Mouse (Mus musculus) intestine, embryonic 14.5 days (tissue): ENCODE results near the gene Acyp1. TPM values are rescaled to one million over a fixed set of nuclear protein-coding genes. Genes with fewer than 3 reads are reported as not detected.

Experiments used
- ATAC-seq: fragments of 200-750 bp; cut with Nextera tagmentation; replicated peaks from 2 replicates; pipeline ENCODE4 v1.8.0; 2017; ENCODE audit warnings: low read depth, moderate number of reproducible peaks, moderate TSS enrichment, moderate library complexity; ENCODE audit not compliant: low FRiP score, low TSS enrichment
- DNase-seq: peaks from one replicate; pipeline ENCODE4 v3.0.0-alpha.2; 2018; ENCODE audit warnings: low spot score
- H3K27ac ChIP-seq: fragments of 300-500 bp; sonication (generic); 2 replicates; pipeline ENCODE4 v1.5.1; 2014; ENCODE audit warnings: low read depth, mild to moderate bottlenecking, control low read depth
- H3K27me3 ChIP-seq: fragments of 300-500 bp; sonication (generic); replicated peaks from 2 replicates; pipeline ENCODE4 v1.6.1; 2014; ENCODE audit warnings: low read length, control low read depth; ENCODE audit not compliant: control insufficient read depth, insufficient read depth
- H3K36me3 ChIP-seq: fragments of 300-500 bp; sonication (generic); 2 replicates; pipeline ENCODE4 v1.6.1; 2014; ENCODE audit warnings: low read length, control low read depth; ENCODE audit not compliant: control insufficient read depth, insufficient read depth
- H3K4me1 ChIP-seq: fragments of 300-500 bp; sonication (generic); replicated peaks from 2 replicates; pipeline ENCODE4 v1.6.1; 2014; ENCODE audit warnings: low read length, control low read depth, mixed read lengths; ENCODE audit not compliant: control insufficient read depth, insufficient read depth
- H3K4me2 ChIP-seq: fragments of 300-500 bp; sonication (generic); 2 replicates; pipeline ENCODE4 v1.6.1; 2014; ENCODE audit warnings: low read length
- H3K4me3 ChIP-seq: fragments of 300-500 bp; sonication (generic); 2 replicates; pipeline ENCODE4 v1.5.1; 2014; ENCODE audit warnings: low read depth, low read length, control low read depth, mixed read lengths
- H3K9ac ChIP-seq: fragments of 300-500 bp; sonication (generic); 2 replicates; pipeline ENCODE4 v1.6.1; 2014; ENCODE audit warnings: mild to moderate bottlenecking, low read length
- H3K9me3 ChIP-seq: fragments of 300-500 bp; sonication (generic); 2 replicates; pipeline ENCODE4 v1.6.1; 2016; ENCODE audit warnings: low read length, control low read depth; ENCODE audit not compliant: control insufficient read depth
- WGBS: fragments of 180-500 bp; shearing (Covaris S2); extraction: QIAGEN DNeasy Blood & Tissue Kit; methylation state at CpG from one replicate; pipeline ENCODE4 v1.1.7; 2014; 5-methylcytosine and 5-hydroxymethylcytosine counted together
- polyA plus RNA-seq: library from polyadenylated mRNA; unstranded; fragments of >200 nt; fragmentation: Nextera tagmentation; extraction: Ambion mirVana; gene quantifications from 2 replicates; pipeline ENCODE4 v1.2.1, GENCODE M21; 2014

The Acyp1 gene
- polyA plus RNA-seq, 1 experiment from 2014 or later: 52.7 TPM

GRCm38 (mm10) chr12:85280105-85280844 lies 8.0 kb downstream of the Acyp1 start:
- peak; percentile 97 for ATAC-seq
- Histone ChIP-seq H3K9me3 (no peaks in the 10 kb centered on the region), H3K36me3 (0 out of 2 replicates have a peak, but pooled peaks cover under 1% of the 10 kb centered on the region), H3K4me3 (peak overlapping the region; percentile 82), H3K4me1 (peaks cover 2% of the 10 kb centered on the region; the same call in 1 of the 2 replicates), H3K9ac (peak overlapping the region; percentile 77), H3K27ac (peak overlapping the region; percentile 70; the same call in 1 of the 2 replicates), H3K27me3 (no peaks in the 10 kb centered on the region), H3K4me2 (peak overlapping the region; percentile 63)
- under 1% methylated on average over 31 of the region's 31 CpGs for WGBS
- DNase-seq: peak; percentile 99

GRCm38 (mm10) chr12:85279396-85280080 lies 8.7 kb downstream of the Acyp1 start:
- Histone ChIP-seq H3K4me1 (peaks cover 2% of the 10 kb centered on the region; the same call in 1 of the 2 replicates), H3K4me3 (peak overlapping the region; percentile 82), H3K9ac (peak overlapping the region; percentile 77), H3K9me3 (0 out of 2 replicates have a peak, but pooled peaks cover under 1% of the 10 kb centered on the region), H3K27ac (peak overlapping the region; percentile 70; the same call in 1 of the 2 replicates), H3K36me3 (0 out of 2 replicates have a peak, but pooled peaks cover 4% of the 10 kb centered on the region), H3K4me2 (peak overlapping the region; percentile 63), H3K27me3 (no peaks in the 10 kb centered on the region)
- 4% methylated on average over 10 of the region's 10 CpGs for WGBS
- DNase-seq: no peak
- ATAC-seq: peak; percentile 39

GRCm38 (mm10) chr12:85278919-85279318 lies 9.3 kb downstream of the Acyp1 start:
- Histone ChIP-seq H3K4me1 (peaks cover 2% of the 10 kb centered on the region; the same call in 1 of the 2 replicates), H3K27ac (no peak overlapping the region), H3K27me3 (no peaks in the 10 kb centered on the region), H3K9me3 (0 out of 2 replicates have a peak, but pooled peaks cover 2% of the 10 kb centered on the region), H3K4me2 (no peak overlapping the region), H3K9ac (no peak overlapping the region), H3K36me3 (0 out of 2 replicates have a peak, but pooled peaks cover 4% of the 10 kb centered on the region), H3K4me3 (no peak overlapping the region)
- 93% methylated on average over 10 of the region's 10 CpGs for WGBS
- DNase-seq (no peak), ATAC-seq (no peak)

GRCm38 (mm10) chr12:85276273-85276672 lies 12.0 kb downstream of the Acyp1 start:
- no peak overlapping the region for H3K4me2 ChIP-seq
- DNase-seq (no peak), ATAC-seq (no peak)
- H3K36me3 ChIP-seq: 0 out of 2 replicates have a peak, but pooled peaks cover 4% of the 10 kb centered on the region
- WGBS: 78% methylated on average over 5 of the region's 5 CpGs
- no peak overlapping the region for H3K27ac ChIP-seq
- 0 out of 2 replicates have a peak, but pooled peaks cover 2% of the 10 kb centered on the region for H3K9me3 ChIP-seq
- H3K27me3 ChIP-seq: no peaks in the 10 kb centered on the region
- H3K4me1 ChIP-seq: peaks cover 2% of the 10 kb centered on the region; the same call in 1 of the 2 replicates
- H3K9ac ChIP-seq: no peak overlapping the region
- H3K4me3 ChIP-seq: no peak overlapping the region

GRCm38 (mm10) chr12:85273508-85273907 lies 14.7 kb downstream of the Acyp1 start:
- 0 out of 2 replicates have a peak, but pooled peaks cover 2% of the 10 kb centered on the region for H3K9me3 ChIP-seq
- H3K36me3 ChIP-seq: 0 out of 2 replicates have a peak, but pooled peaks cover 4% of the 10 kb centered on the region
- no peak overlapping the region for H3K27ac ChIP-seq
- no peak overlapping the region for H3K4me2 ChIP-seq
- no peak for DNase-seq
- WGBS: 58% methylated on average over 10 of the region's 10 CpGs
- H3K9ac ChIP-seq: no peak overlapping the region
- no peaks in the 10 kb centered on the region; the same call in 1 of the 2 replicates for H3K4me1 ChIP-seq
- no peaks in the 10 kb centered on the region for H3K27me3 ChIP-seq
- ATAC-seq: no peak
- no peak overlapping the region for H3K4me3 ChIP-seq

GRCm38 (mm10) chr12:85271843-85272206 lies 16.4 kb downstream of the Acyp1 start:
- Histone ChIP-seq H3K27me3 (no peaks in the 10 kb centered on the region), H3K4me3 (no peak overlapping the region), H3K27ac (no peak overlapping the region), H3K9me3 (0 out of 2 replicates have a peak, but pooled peaks cover 2% of the 10 kb centered on the region), H3K4me1 (no peaks in the 10 kb centered on the region; the same call in 1 of the 2 replicates), H3K36me3 (0 out of 2 replicates have a peak, but pooled peaks cover 4% of the 10 kb centered on the region), H3K9ac (no peak overlapping the region), H3K4me2 (no peak overlapping the region)
- ATAC-seq: no peak
- DNase-seq: no peak
- WGBS: 78% methylated on average over 4 of the region's 4 CpGs

- Histone ChIP-seq H3K27ac (no peak overlapping the region), H3K27me3 (no peaks in the 10 kb centered on the region), H3K36me3 (0 out of 2 replicates have a peak, but pooled peaks cover 4% of the 10 kb centered on the region), H3K4me2 (no peak overlapping the region), H3K9ac (no peak overlapping the region), H3K4me3 (no peak overlapping the region), H3K4me1 (no peaks in the 10 kb centered on the region; the same call in 1 of the 2 replicates), H3K9me3 (0 out of 2 replicates have a peak, but pooled peaks cover 2% of the 10 kb centered on the region)
- ATAC-seq (no peak), DNase-seq (no peak)
- WGBS: 73% methylated on average over 7 of the region's 7 CpGs
These were observed 17.0 kb downstream of the Acyp1 start for GRCm38 (mm10) chr12:85271132-85271842.

GRCm38 (mm10) chr12:85270319-85270718 lies 17.9 kb downstream of the Acyp1 start, which contains the start of gene Mlh3:
TSS of gene Mlh3 (minus strand) at chr12:85270599.
- H3K4me3 ChIP-seq: peak within 1 kb of the TSS; percentile 49

More at GRCm38 (mm10) chr12:85270319-85270718, 17.9 kb downstream of the Acyp1 start, which contains the start of gene Mlh3:
- WGBS: under 1% methylated on average over 35 of the region's 35 CpGs
- H3K27me3 ChIP-seq: no peaks in the 10 kb centered on the region
- 0 out of 2 replicates have a peak, but pooled peaks cover 2% of the 10 kb centered on the region for H3K9me3 ChIP-seq
- H3K9ac ChIP-seq: peak within 1 kb of the TSS; percentile 64
- H3K4me1 ChIP-seq: peaks cover 8% of the 10 kb centered on the region
- peak within 1 kb of the TSS; percentile 62 for H3K4me2 ChIP-seq
- peak; percentile 91 for ATAC-seq
- DNase-seq: peak; percentile 87
- peak within 1 kb of the TSS; percentile 70 for H3K27ac ChIP-seq
- 0 out of 2 replicates have a peak, but pooled peaks cover 4% of the 10 kb centered on the region for H3K36me3 ChIP-seq
